Mouse (Mus musculus) cerebellum, adult 11 months (tissue): ENCODE data around the gene Tcap.

Source experiments
- DNase-seq: peaks from one replicate; pipeline ENCODE4 v3.0.0; 2022

Gene Tcap

GRCm38 (mm10) chr11:98414162-98414561 is 30.6 kb downstream of the Tcap start:
- DNase-seq, result no peak

- no peak for DNase-seq
Observed at GRCm38 (mm10) chr11:98417074-98417473, 33.5 kb downstream of the Tcap start.

GRCm38 (mm10) chr11:98418273-98418672 is 34.7 kb downstream of the Tcap start:
- no peak for DNase-seq

GRCm38 (mm10) chr11:98418939-98419547 is 35.4 kb downstream of the Tcap start:
- DNase-seq, result no peak

DNA sequence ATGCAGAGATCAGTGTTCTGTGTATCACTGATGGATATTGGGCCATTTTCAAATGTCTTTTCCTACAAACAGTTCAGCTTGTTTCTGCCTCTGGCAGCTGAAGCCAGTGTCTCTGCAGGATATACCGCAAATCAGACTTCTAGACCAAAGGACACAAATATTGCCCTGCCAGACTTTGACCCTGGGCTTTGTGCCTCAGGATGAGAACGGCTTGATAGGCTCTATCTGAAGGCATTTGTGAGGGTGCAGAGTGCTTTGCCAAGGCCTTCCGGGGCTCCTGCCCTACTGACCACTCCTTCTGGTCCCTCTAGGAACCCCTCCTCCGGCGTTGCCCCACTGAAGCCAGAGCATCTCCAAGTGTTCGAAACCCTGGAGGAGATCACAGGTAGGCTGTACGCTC is 43.0 kb downstream of the Tcap start:
- DNase-seq, result no peak

DNA sequence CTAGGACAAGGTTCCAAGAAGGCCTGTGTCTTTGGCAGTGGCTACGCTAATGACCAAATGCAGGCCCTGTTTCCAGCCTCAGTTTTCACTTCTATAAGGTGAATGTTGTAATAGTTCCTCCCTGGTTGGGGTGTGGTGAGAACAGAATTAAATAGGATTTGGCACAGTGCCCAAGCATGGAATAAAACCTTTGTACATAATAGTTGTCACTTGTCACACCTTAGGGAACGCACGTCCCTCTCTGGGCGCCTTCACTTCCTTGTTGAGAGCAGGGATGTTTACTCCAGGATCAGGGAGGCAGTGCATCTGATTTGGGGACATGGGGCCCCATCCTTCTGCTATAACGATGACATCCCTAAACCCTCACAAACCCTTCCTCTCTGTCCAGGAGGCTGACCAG is 44.8 kb downstream of the Tcap start:
- DNase-seq, result no peak

DNA sequence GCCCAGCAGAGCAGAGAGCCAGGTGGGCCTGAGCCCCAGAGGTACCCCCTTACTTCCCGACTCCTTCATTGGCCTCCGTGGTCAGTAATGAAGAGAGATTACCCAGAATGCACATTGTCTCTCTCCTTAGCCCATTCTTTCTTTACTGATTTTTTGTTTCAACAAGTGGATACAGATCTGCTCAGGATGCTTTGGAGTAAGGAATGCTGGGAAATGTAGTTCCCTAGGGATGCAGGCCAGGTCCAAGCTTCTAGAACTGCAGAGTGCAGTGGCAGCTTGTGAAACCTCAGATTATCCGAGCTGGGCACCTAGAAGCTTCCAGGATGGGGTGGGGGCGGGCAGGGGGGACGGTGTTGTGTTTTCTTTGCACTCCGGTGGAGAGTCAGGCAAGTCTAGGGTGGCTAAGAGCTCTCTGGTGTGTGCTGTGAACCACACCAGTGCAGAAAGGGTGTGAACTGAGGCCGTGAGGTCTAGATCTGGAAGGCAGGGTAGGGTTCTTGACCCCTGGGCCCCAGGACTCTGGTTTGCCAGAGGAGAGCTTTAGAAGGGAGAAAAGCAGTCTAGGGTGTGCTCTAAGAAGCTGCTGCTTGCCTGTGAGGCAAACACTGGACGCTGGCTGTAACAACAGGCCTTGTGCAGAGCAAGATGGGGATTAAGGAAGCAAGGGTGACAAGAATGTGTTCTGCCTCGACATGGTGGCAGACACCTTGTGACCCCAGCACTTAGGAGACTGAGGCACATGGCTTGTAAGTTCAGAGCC is 48.3 kb downstream of the Tcap start:
- DNase-seq, result no peak
